8 mouse cellular contexts compared by ENCODE assay signal in genomic region chr9:58249592-58250192, GRCm38 (mm10). TPM values are rescaled to one million over a fixed set of nuclear protein-coding genes. Genes with fewer than 3 reads are reported as not detected.
DNase-seq lines count a peak whose midpoint lies in the region; ATAC-seq and TF ChIP-seq lines count a peak whose summit lies in the region.

TSS of gene Pml (minus strand) at chr9:58249786.

- TF ChIP-seq CTCF in C2C12 (IDR thresholded peaks at IDR 0.05; ENCODE audit: control insufficient read depth, insufficient read depth, insufficient read length): no peak
- TF ChIP-seq CTCF in bone marrow, adult 2 months (IDR thresholded peaks at IDR 0.05; ENCODE audit: control insufficient read depth, insufficient read depth, low read length): no peak
- TF ChIP-seq CTCF in liver, embryonic 14.5 days (IDR thresholded peaks at IDR 0.05; ENCODE audit: low read depth): no peak
- TF ChIP-seq CTCF in stomach, postnatal 0 days (IDR thresholded peaks at IDR 0.05; ENCODE audit: low read depth): peak; percentile 66

- peak within 1 kb of the TSS; percentile 85 for H3K9ac ChIP-seq in heart, embryonic 14.5 days (ENCODE audit: low read length)
- peak within 1 kb of the TSS; percentile 81 for H3K9ac ChIP-seq in liver, embryonic 14.5 days (replicated peaks)
- H3K9ac ChIP-seq in neural tube, embryonic 11.5 days (ENCODE audit: low read length): peak within 1 kb of the TSS; percentile 43
- H3K9ac ChIP-seq in stomach, postnatal 0 days (ENCODE audit: low read length): peak within 1 kb of the TSS; percentile 71

- WGBS in bone marrow, adult 2 months: under 1% methylated on average over 16 of the region's 16 CpGs
- 0% methylated on average over 16 of the region's 16 CpGs for WGBS in heart, embryonic 14.5 days
- under 1% methylated on average over 16 of the region's 16 CpGs for WGBS in liver, embryonic 14.5 days (ENCODE audit: insufficient replicate concordance)
- WGBS in neural tube, embryonic 11.5 days: 2% methylated on average over 16 of the region's 16 CpGs
- under 1% methylated on average over 16 of the region's 16 CpGs for WGBS in stomach, postnatal 0 days

- DNase-seq in kidney, postnatal 10 days: peak; percentile 88
- peak; percentile 70 to 73 (median 72) for DNase-seq in liver, embryonic 14.5 days (ENCODE audit: low read depth in 3 of 3, low spot score in 3 of 3)
- peak; percentile 57 for DNase-seq in neural tube, embryonic 11.5 days (ENCODE audit: low spot score)
- DNase-seq in stomach, postnatal 0 days (ENCODE audit: low spot score): peak; percentile 85

- H3K4me1 ChIP-seq in bone marrow, adult 2 months (ENCODE audit: control insufficient read depth, insufficient read depth, low read length): peaks cover 5% of the 10 kb centered on the region; the same call in 1 of the 2 replicates
- H3K4me1 ChIP-seq in heart, embryonic 14.5 days (ENCODE audit: control insufficient read depth in 2 of 2, insufficient read depth in 2 of 2, low read length in 2 of 2): peaks cover 19 to 35% of the 10 kb centered on the region in 2 experiments
- H3K4me1 ChIP-seq in liver, embryonic 14.5 days (replicated peaks; ENCODE audit: control insufficient read depth in 2 of 2, insufficient read depth in 2 of 2, low read length in 1 of 2): peaks cover 21 to 29% of the 10 kb centered on the region in 2 experiments
- H3K4me1 ChIP-seq in neural tube, embryonic 11.5 days (ENCODE audit: control insufficient read depth, insufficient read depth, low read length): peaks cover 15% of the 10 kb centered on the region; the same call in 1 of the 2 replicates
- H3K4me1 ChIP-seq in stomach, postnatal 0 days (replicated peaks; ENCODE audit: control insufficient read depth, insufficient read depth): peaks cover 7% of the 10 kb centered on the region

- H3ac ChIP-seq in C2C12 (ENCODE audit: control insufficient read depth, insufficient read length, low read depth): peak within 1 kb of the TSS; percentile 70

- no peaks in the 10 kb centered on the region for H3K27me3 ChIP-seq in C2C12 (ENCODE audit: control insufficient read depth, insufficient read depth, insufficient read length)
- H3K27me3 ChIP-seq in heart, embryonic 14.5 days (ENCODE audit: control insufficient read depth, insufficient read depth, low read length): no peaks in the 10 kb centered on the region
- H3K27me3 ChIP-seq in liver, embryonic 14.5 days (ENCODE audit: control insufficient read depth, insufficient read depth, low read length): no peaks in the 10 kb centered on the region
- H3K27me3 ChIP-seq in neural tube, embryonic 11.5 days (ENCODE audit: control insufficient read depth, insufficient read depth, low read length): no peaks in the 10 kb centered on the region
- H3K27me3 ChIP-seq in stomach, postnatal 0 days (ENCODE audit: control insufficient read depth, insufficient read depth, low read length): no peaks in the 10 kb centered on the region

- peak; percentile 56 for ATAC-seq in erythroblast, adult 5-6 weeks (replicated peaks; ENCODE audit: low FRiP score, poor library complexity, severe bottlenecking)
- peak; percentile 51; the same call in 1 of the 2 replicates for ATAC-seq in heart, embryonic 14.5 days (ENCODE audit: insufficient number of reproducible peaks, insufficient read depth, low FRiP score, low read depth)
- ATAC-seq in liver, embryonic 14.5 days (ENCODE audit: insufficient read depth): peak; percentile 60
- ATAC-seq in neural tube, embryonic 11.5 days (ENCODE audit: insufficient read depth, low FRiP score, low TSS enrichment): no peak
- ATAC-seq in stomach, postnatal 0 days (ENCODE audit: low FRiP score, low TSS enrichment): peak; percentile 69

- TF ChIP-seq EP300 in liver, embryonic 14.5 days (IDR thresholded peaks at IDR 0.05; ENCODE audit: low read depth): no peak
- no peak for TF ChIP-seq EP300 in stomach, postnatal 0 days (optimal IDR thresholded peaks at IDR 0.05)

- peak within 1 kb of the TSS; percentile 47 for H3K4me3 ChIP-seq in C2C12 (ENCODE audit: insufficient read depth, poor library complexity, severe bottlenecking)
- peak within 1 kb of the TSS; percentile 84 for H3K4me3 ChIP-seq in bone marrow, adult 2 months (replicated peaks; ENCODE audit: control insufficient read depth, low read depth, low read length)
- peak within 1 kb of the TSS; percentile 66 for H3K4me3 ChIP-seq in heart, embryonic 14.5 days (ENCODE audit: control insufficient read depth in 1 of 2, insufficient read depth in 1 of 2, low read depth in 1 of 2, low read length in 2 of 2)
- H3K4me3 ChIP-seq in liver, embryonic 14.5 days (ENCODE audit: insufficient read depth in 1 of 2, low read depth in 2 of 2, low read length in 2 of 2): peak within 1 kb of the TSS; percentile 87 to 95
- peak within 1 kb of the TSS; percentile 38 for H3K4me3 ChIP-seq in neural tube, embryonic 11.5 days (ENCODE audit: low read depth, low read length)
- peak within 1 kb of the TSS; percentile 56 for H3K4me3 ChIP-seq in stomach, postnatal 0 days (ENCODE audit: low read depth, low read length)

- H3K27ac ChIP-seq in bone marrow, adult 2 months (ENCODE audit: control insufficient read depth, insufficient read depth, low read depth, low read length, poor library complexity): peak within 1 kb of the TSS; percentile 85
- peak within 1 kb of the TSS; percentile 95 to 97 for H3K27ac ChIP-seq in heart, embryonic 14.5 days (replicated peaks in 1 of 2; ENCODE audit: control insufficient read depth in 1 of 2, insufficient read depth in 1 of 2, low read depth in 2 of 2, low read length in 2 of 2)
- peak within 1 kb of the TSS; percentile 92 for H3K27ac ChIP-seq in liver, embryonic 14.5 days
- no peak within 1 kb of the TSS for H3K27ac ChIP-seq in neural tube, embryonic 11.5 days (ENCODE audit: low read depth, low read length)
- peak within 1 kb of the TSS; percentile 94 for H3K27ac ChIP-seq in stomach, postnatal 0 days (replicated peaks)

- no peaks in the 10 kb centered on the region for H3K9me3 ChIP-seq in heart, embryonic 14.5 days (ENCODE audit: control insufficient read depth, low read length)
- H3K9me3 ChIP-seq in liver, embryonic 14.5 days (ENCODE audit: control insufficient read depth, low read length): no peaks in the 10 kb centered on the region
- H3K9me3 ChIP-seq in neural tube, embryonic 11.5 days (ENCODE audit: control insufficient read depth, low read length): no peaks in the 10 kb centered on the region
- no peaks in the 10 kb centered on the region for H3K9me3 ChIP-seq in stomach, postnatal 0 days (ENCODE audit: control insufficient read depth, low read length)

- peak within 1 kb of the TSS; percentile 77 for H3K4me2 ChIP-seq in heart, embryonic 14.5 days (ENCODE audit: low read length)
- H3K4me2 ChIP-seq in liver, embryonic 14.5 days (ENCODE audit: low read depth): peak within 1 kb of the TSS; percentile 73
- peak within 1 kb of the TSS; percentile 45 for H3K4me2 ChIP-seq in neural tube, embryonic 11.5 days (ENCODE audit: low read depth)
- peak within 1 kb of the TSS; percentile 80 for H3K4me2 ChIP-seq in stomach, postnatal 0 days (replicated peaks; ENCODE audit: low read depth)

- peaks cover 49% of the 10 kb centered on the region for H3K79me2 ChIP-seq in C2C12 (ENCODE audit: control insufficient read depth, insufficient read depth)

- TF ChIP-seq POLR2A in bone marrow, adult 2 months (IDR thresholded peaks at IDR 0.05; ENCODE audit: borderline replicate concordance, control insufficient read depth, low read depth, low read length): peak; percentile 54

- H3K36me3 ChIP-seq in C2C12 (ENCODE audit: control insufficient read depth, insufficient read depth): peaks cover 17% of the 10 kb centered on the region
- peaks cover 9% of the 10 kb centered on the region; the same call in 1 of the 2 replicates for H3K36me3 ChIP-seq in heart, embryonic 14.5 days (ENCODE audit: control insufficient read depth, insufficient read depth, low read length)
- peaks cover 7% of the 10 kb centered on the region for H3K36me3 ChIP-seq in liver, embryonic 14.5 days (replicated peaks; ENCODE audit: control insufficient read depth, insufficient read depth, low read depth)
- no peaks in the 10 kb centered on the region for H3K36me3 ChIP-seq in neural tube, embryonic 11.5 days (ENCODE audit: control insufficient read depth, insufficient read depth, low read length)
- 0 out of 2 replicates have a peak, but pooled peaks cover 2% of the 10 kb centered on the region for H3K36me3 ChIP-seq in stomach, postnatal 0 days (ENCODE audit: control insufficient read depth, insufficient read depth, low read length)

- H3K79me3 ChIP-seq in C2C12 (ENCODE audit: low read depth): peaks cover 33% of the 10 kb centered on the region

TF ChIP-seq in C2C12, 6 proteins besides CTCF, POLR2A, EP300 and RAD21:
- TF ChIP-seq MYOG (IDR thresholded peaks at IDR 0.05; ENCODE audit: control insufficient read depth, extremely low read depth, insufficient read length): no peak
- no peak for TF ChIP-seq USF1 (IDR thresholded peaks at IDR 0.05; ENCODE audit: low read depth)
- TF ChIP-seq FOSL1 (IDR thresholded peaks at IDR 0.05; ENCODE audit: insufficient read depth, low read length, poor library complexity, severe bottlenecking): no peak
- no peak for TF ChIP-seq MAX (IDR thresholded peaks at IDR 0.05)
- no peak for TF ChIP-seq CEBPB (IDR thresholded peaks at IDR 0.05; ENCODE audit: low read depth)
- TF ChIP-seq MYOD1 (IDR thresholded peaks at IDR 0.05; ENCODE audit: control insufficient read depth, insufficient read length, low read depth): no peak

RNA-seq across cellular contexts. Expression of gene Pml, which starts in this region (rescaled TPM):
- polyA plus RNA-seq in C2C12 (2012; fragmentation: generic; extraction: Trizol): 24.3 TPM
- 48.3 and 92.4 TPM in 2 replicates for polyA plus RNA-seq in bone marrow, adult 2 months (2011; ENCODE audit: insufficient read depth, insufficient read length, low replicate concordance, missing spikeins)
- total RNA-seq in erythroblast, adult 5-6 weeks (2015; ENCODE audit: low replicate concordance): 43.0 and 50.8 TPM in 2 replicates
- 51.6 and 69.0 TPM in 2 replicates for total RNA-seq in erythroblast, adult 5-6 weeks (2017; ENCODE audit: low replicate concordance)
- polyA plus RNA-seq in heart, embryonic 14.5 days (2014; fragmentation: Nextera tagmentation; extraction: Ambion mirVana): 11.0 and 11.8 TPM in 2 replicates
- polyA plus RNA-seq in liver, embryonic 14.5 days (2012; rRNA removed): 16.7 and 17.6 TPM in 2 replicates
- polyA plus RNA-seq in liver, embryonic 14.5 days (2014; fragmentation: Nextera tagmentation; extraction: Ambion mirVana): 17.1 and 19.3 TPM in 2 replicates
- polyA plus RNA-seq in neural tube, embryonic 11.5 days (2014; fragmentation: Nextera tagmentation; extraction: Ambion mirVana): 7.6 and 10.6 TPM in 2 replicates
- polyA plus RNA-seq in stomach, postnatal 0 days (2015; fragmentation: Nextera tagmentation; extraction: Ambion mirVana): 5.2 and 6.7 TPM in 2 replicates

Comparison
In these comparisons a context has a peak if more than half of its experiments do, and no peak if none do; other contexts are left out.
1. H3K4me3 ChIP-seq: peak in every context shown above with its lines; median percentile 91 in liver, embryonic 14.5 days; 84 in bone marrow, adult 2 months; 66 in heart, embryonic 14.5 days; 56 in stomach, postnatal 0 days; 47 in C2C12; 38 in neural tube, embryonic 11.5 days.